Mouse (Mus musculus) myocyte (in vitro differentiated cells): ENCODE data around the gene Sh3tc1. TPM values are rescaled to one million over a fixed set of nuclear protein-coding genes. Genes with fewer than 3 reads are reported as not detected.

Experiments
- H3K27me3 ChIP-seq: one replicate; pipeline ENCODE4 v1.6.1; 2011; ENCODE audit not compliant: control insufficient read depth, insufficient read depth, insufficient read length
- H3K36me3 ChIP-seq: one replicate; pipeline ENCODE4 v1.6.1; 2011; ENCODE audit not compliant: control insufficient read depth, insufficient read depth
- H3K4me2 ChIP-seq: one replicate; pipeline ENCODE4 v1.6.1; 2011; ENCODE audit warnings: low read depth, control low read depth
- H3K4me3 ChIP-seq: one replicate; pipeline ENCODE4 v1.5.1; 2011; ENCODE audit warnings: mild to moderate bottlenecking, control low read depth, moderate library complexity
- H3K79me2 ChIP-seq: one replicate; pipeline ENCODE4 v1.6.1; 2011; ENCODE audit not compliant: control insufficient read depth, insufficient read depth
- H3ac ChIP-seq: one replicate; pipeline ENCODE4 v1.6.1; 2011; ENCODE audit not compliant: control insufficient read depth, insufficient read length
- CEBPB ChIP-seq: IDR thresholded peaks from 2 replicates; pipeline ENCODE4 v1.6.1; 2011; ENCODE audit warnings: mild to moderate bottlenecking, moderate library complexity; ENCODE audit not compliant: poor library complexity, insufficient read depth, severe bottlenecking
- E2F4 ChIP-seq: IDR thresholded peaks from one replicate; pipeline ENCODE4 v1.6.1; 2011; ENCODE audit warnings: mild to moderate bottlenecking, control low read depth, moderate library complexity; ENCODE audit not compliant: insufficient read depth
- MAX ChIP-seq: IDR thresholded peaks from one replicate; pipeline ENCODE4 v1.6.1; 2011; ENCODE audit warnings: low read depth, mild to moderate bottlenecking, control low read depth
- MYOD1 ChIP-seq, 3 experiments: IDR thresholded peaks; one replicate each; pipeline ENCODE4 v1.6.1; 2011; ENCODE audit warnings: control low read depth in 2 of 3, low read depth in 2 of 3, mild to moderate bottlenecking in 2 of 3, moderate library complexity in 1 of 3; ENCODE audit not compliant: insufficient read length in 2 of 3, control insufficient read depth in 1 of 3
- MYOG ChIP-seq, 3 experiments: IDR thresholded peaks; one replicate each; pipeline ENCODE4 v1.6.1; 2011; ENCODE audit warnings: control low read depth in 2 of 3, low read depth in 2 of 3, mild to moderate bottlenecking in 2 of 3; ENCODE audit not compliant: insufficient read length in 2 of 3, control insufficient read depth in 1 of 3, insufficient read depth in 1 of 3
- POLR2A ChIP-seq: IDR thresholded peaks from one replicate; pipeline ENCODE4 v1.6.1; 2011; ENCODE audit warnings: low read depth, mild to moderate bottlenecking, control low read depth, moderate library complexity; ENCODE audit not compliant: insufficient read length
- POLR2AphosphoS2 ChIP-seq: IDR thresholded peaks from one replicate; pipeline ENCODE4 v1.6.1; 2011; ENCODE audit warnings: low read depth, control low read depth; ENCODE audit not compliant: insufficient read length
- REST ChIP-seq: IDR thresholded peaks from one replicate; pipeline ENCODE4 v1.6.1; 2011; ENCODE audit warnings: mild to moderate bottlenecking, control low read depth, moderate library complexity; ENCODE audit not compliant: insufficient read depth, insufficient read length
- SRF ChIP-seq: IDR thresholded peaks from one replicate; pipeline ENCODE4 v1.6.1; 2011; ENCODE audit warnings: low read depth; ENCODE audit not compliant: control insufficient read depth, insufficient read length
- TCF12 ChIP-seq: IDR thresholded peaks from one replicate; pipeline ENCODE4 v1.6.1; 2011; ENCODE audit warnings: mild to moderate bottlenecking, control low read depth; ENCODE audit not compliant: poor library complexity, insufficient read depth, severe bottlenecking
- TCF3 ChIP-seq: IDR thresholded peaks from one replicate; pipeline ENCODE4 v1.6.1; 2011; ENCODE audit warnings: low read depth, control low read depth; ENCODE audit not compliant: insufficient read length
- USF1 ChIP-seq: IDR thresholded peaks from one replicate; pipeline ENCODE4 v1.6.1; 2011; ENCODE audit warnings: low read depth, mild to moderate bottlenecking, control low read depth, moderate library complexity
- polyA plus RNA-seq: library from polyadenylated mRNA; unstranded; fragments of >200 nt; fragmentation: generic; extraction: Trizol; gene quantifications from one replicate; pipeline ENCODE4 v1.2.1, GENCODE M21; 2012; ENCODE audit warnings: missing spikeins

The Sh3tc1 gene
- polyA plus RNA-seq, 1 experiment: 0.26 TPM

- TF ChIP-seq MAX: no peak
- TF ChIP-seq POLR2AphosphoS2: no peak
- TF ChIP-seq POLR2A: no peak
- TF ChIP-seq REST: no peak
- no peak for TF ChIP-seq CEBPB
- TF ChIP-seq SRF: no peak
- TF ChIP-seq TCF3: no peak
- no peak for TF ChIP-seq TCF12
- no peak for TF ChIP-seq E2F4
- no peak for TF ChIP-seq MYOG (IDR thresholded peaks at IDR 0.05; ENCODE audit: control insufficient read depth in 1 of 3, insufficient read depth in 1 of 3, insufficient read length in 2 of 3, low read depth in 2 of 3)
- TF ChIP-seq MYOD1 (IDR thresholded peaks at IDR 0.05; ENCODE audit: control insufficient read depth in 1 of 3, insufficient read length in 2 of 3, low read depth in 2 of 3): no peak
- TF ChIP-seq USF1: no peak
- no peak overlapping the region for H3K4me3 ChIP-seq
- no peaks in the 10 kb centered on the region for H3K36me3 ChIP-seq
- no peaks in the 10 kb centered on the region for H3K79me2 ChIP-seq
- no peaks in the 10 kb centered on the region for H3K27me3 ChIP-seq
- no peak overlapping the region for H3ac ChIP-seq
- H3K4me2 ChIP-seq: no peak overlapping the region
Observed at GRCm38 (mm10) chr5:35701042-35701441, 38.7 kb downstream of the Sh3tc1 start.

GRCm38 (mm10) chr5:35695815-35696214 lies 44.0 kb downstream of the Sh3tc1 start:
- Histone ChIP-seq H3K36me3 (no peaks in the 10 kb centered on the region), H3K79me2 (no peaks in the 10 kb centered on the region), H3K4me2 (no peak overlapping the region), H3ac (no peak overlapping the region), H3K27me3 (no peaks in the 10 kb centered on the region), H3K4me3 (no peak overlapping the region)
- TF ChIP-seq E2F4 (no peak), MAX (no peak), REST (no peak), TCF3 (no peak), MYOD1 (IDR thresholded peaks at IDR 0.05; ENCODE audit: control insufficient read depth in 1 of 3, insufficient read length in 2 of 3, low read depth in 2 of 3) (no peak), POLR2A (no peak), CEBPB (no peak)

GRCm38 (mm10) chr5:35693638-35694037 lies 46.1 kb downstream of the Sh3tc1 start:
- H3ac ChIP-seq: no peak overlapping the region
- TF ChIP-seq TCF12 (no peak), POLR2AphosphoS2 (no peak), MAX (no peak), E2F4 (no peak), TCF3 (no peak), REST (no peak)
- H3K27me3 ChIP-seq: no peaks in the 10 kb centered on the region
- no peaks in the 10 kb centered on the region for H3K36me3 ChIP-seq
- no peaks in the 10 kb centered on the region for H3K79me2 ChIP-seq
- H3K4me3 ChIP-seq: no peak overlapping the region
- no peak overlapping the region for H3K4me2 ChIP-seq

GRCm38 (mm10) chr5:35691246-35691645 lies 48.5 kb downstream of the Sh3tc1 start:
- Histone ChIP-seq H3K27me3 (no peaks in the 10 kb centered on the region), H3K36me3 (no peaks in the 10 kb centered on the region), H3ac (no peak overlapping the region), H3K79me2 (no peaks in the 10 kb centered on the region), H3K4me2 (no peak overlapping the region), H3K4me3 (no peak overlapping the region)
- TF ChIP-seq MYOG (IDR thresholded peaks at IDR 0.05; ENCODE audit: control insufficient read depth in 1 of 3, insufficient read depth in 1 of 3, insufficient read length in 2 of 3, low read depth in 2 of 3): no peak

GRCm38 (mm10) chr5:35690485-35691165 lies 49.2 kb downstream of the Sh3tc1 start:
- Histone ChIP-seq H3K79me2 (no peaks in the 10 kb centered on the region), H3ac (no peak overlapping the region), H3K36me3 (no peaks in the 10 kb centered on the region), H3K4me3 (no peak overlapping the region), H3K27me3 (no peaks in the 10 kb centered on the region), H3K4me2 (no peak overlapping the region)
- TF ChIP-seq POLR2A: no peak
- no peak for TF ChIP-seq TCF12
- no peak for TF ChIP-seq MAX
- no peak for TF ChIP-seq SRF
- TF ChIP-seq CEBPB: no peak
- no peak for TF ChIP-seq POLR2AphosphoS2
- TF ChIP-seq USF1: no peak
- TF ChIP-seq TCF3: no peak
- TF ChIP-seq MYOD1 (IDR thresholded peaks at IDR 0.05; ENCODE audit: control insufficient read depth in 1 of 3, insufficient read length in 2 of 3, low read depth in 2 of 3): no peak
- TF ChIP-seq MYOG (IDR thresholded peaks at IDR 0.05; ENCODE audit: control insufficient read depth in 1 of 3, insufficient read depth in 1 of 3, insufficient read length in 2 of 3, low read depth in 2 of 3): no peak
- no peak for TF ChIP-seq REST
- TF ChIP-seq E2F4: no peak
